12 mouse cellular contexts compared by ENCODE assay signal in genomic region chr6:42542036-42543031, GRCm38 (mm10). TPM values are rescaled to one million over a fixed set of nuclear protein-coding genes. Genes with fewer than 3 reads are reported as not detected.
DNase-seq lines count a peak whose midpoint lies in the region; ATAC-seq and TF ChIP-seq lines count a peak whose summit lies in the region.
"Had no signal": no experiment of that assay in that cellular context is flagged by ENCODE, and none has a peak within 500 bp of the region (broad histone marks: within the 10 kb centered on the region; RNA-seq: fewer than 3 reads in every experiment).

No protein-coding gene starts in this region.

- no peaks in the 10 kb centered on the region for H3K27me3 ChIP-seq in heart, embryonic 13.5 days (replicated peaks)
- no peaks in the 10 kb centered on the region for H3K27me3 ChIP-seq in hindbrain, embryonic 13.5 days
- H3K27me3 ChIP-seq in intestine, postnatal 0 days (replicated peaks; ENCODE audit: control insufficient read depth, insufficient read depth, low read length) = no peaks in the 10 kb centered on the region
- H3K27me3 ChIP-seq: liver, embryonic 12.5 days had no signal

- no peak overlapping the region for H3K9ac ChIP-seq in heart, embryonic 13.5 days
- H3K9ac ChIP-seq in hindbrain, embryonic 13.5 days = no peak overlapping the region
- H3K9ac ChIP-seq in intestine, postnatal 0 days (ENCODE audit: low read depth, low read length) = no peak overlapping the region
- H3K9ac ChIP-seq: liver, embryonic 12.5 days had no signal

- 0 out of 2 replicates have a peak overlapping the region, but pooled peaks have one; percentile 15 for H3K27ac ChIP-seq in heart, embryonic 13.5 days (replicated peaks)
- no peak overlapping the region for H3K27ac ChIP-seq in hindbrain, embryonic 13.5 days
- H3K27ac ChIP-seq in intestine, postnatal 0 days (ENCODE audit: low read depth, low read length) = no peak overlapping the region
- H3K27ac ChIP-seq: liver, embryonic 12.5 days had no signal

- no peak for ATAC-seq in heart, embryonic 13.5 days (ENCODE audit: extremely low read depth, insufficient number of reproducible peaks, low FRiP score, low TSS enrichment)
- ATAC-seq in hindbrain, embryonic 13.5 days (ENCODE audit: low FRiP score) = no peak
- no peak for ATAC-seq in intestine, postnatal 0 days
- ATAC-seq: liver, embryonic 12.5 days had no signal

- no peak overlapping the region for H3K4me2 ChIP-seq in heart, embryonic 13.5 days
- H3K4me2 ChIP-seq in hindbrain, embryonic 13.5 days = no peak overlapping the region
- no peak overlapping the region for H3K4me2 ChIP-seq in intestine, postnatal 0 days (replicated peaks; ENCODE audit: low read depth)
- H3K4me2 ChIP-seq: liver, embryonic 12.5 days had no signal

- H3K9me3 ChIP-seq in heart, embryonic 13.5 days = no peaks in the 10 kb centered on the region
- no peaks in the 10 kb centered on the region for H3K9me3 ChIP-seq in hindbrain, embryonic 13.5 days
- H3K9me3 ChIP-seq in intestine, postnatal 0 days (ENCODE audit: control insufficient read depth) = no peaks in the 10 kb centered on the region
- H3K9me3 ChIP-seq: liver, embryonic 12.5 days had no signal

- no peaks in the 10 kb centered on the region for H3K36me3 ChIP-seq in heart, embryonic 13.5 days
- no peaks in the 10 kb centered on the region for H3K36me3 ChIP-seq in hindbrain, embryonic 13.5 days
- H3K36me3 ChIP-seq in intestine, postnatal 0 days (ENCODE audit: control insufficient read depth, insufficient read depth) = no peaks in the 10 kb centered on the region
- H3K36me3 ChIP-seq: liver, embryonic 12.5 days had no signal

- peak; percentile 3 for DNase-seq in kidney, adult 18-20 months
- DNase-seq in kidney, adult 11 months = no peak
- peak; percentile 41 to 51 for DNase-seq in adrenal gland, postnatal 36 days
- DNase-seq in lung, postnatal 10 days = peak; percentile 84
- no peak for DNase-seq in spleen, adult 18-20 months

- 49% methylated on average over 4 of the region's 4 CpGs for WGBS in heart, embryonic 13.5 days
- 73% methylated on average over 4 of the region's 4 CpGs for WGBS in hindbrain, embryonic 13.5 days
- 57% methylated on average over 4 of the region's 4 CpGs for WGBS in intestine, postnatal 0 days

- H3K4me1 ChIP-seq in heart, embryonic 13.5 days = peaks cover 19% of the 10 kb centered on the region
- H3K4me1 ChIP-seq in hindbrain, embryonic 13.5 days (replicated peaks) = no peaks in the 10 kb centered on the region
- no peaks in the 10 kb centered on the region for H3K4me1 ChIP-seq in intestine, postnatal 0 days (replicated peaks; ENCODE audit: control insufficient read depth, insufficient read depth, low read length)
- H3K4me1 ChIP-seq: liver, embryonic 12.5 days had no signal

- TF ChIP-seq CTCF in intestine, postnatal 0 days (IDR thresholded peaks at IDR 0.05; ENCODE audit: low read depth) = no peak

- H3K4me3 ChIP-seq in heart, embryonic 13.5 days = no peak overlapping the region
- no peak overlapping the region for H3K4me3 ChIP-seq in hindbrain, embryonic 13.5 days
- no peak overlapping the region for H3K4me3 ChIP-seq in intestine, postnatal 0 days (ENCODE audit: low read depth, low read length)
- H3K4me3 ChIP-seq: erythroblast, embryonic 14.5 days; liver, embryonic 12.5 days had no signal

RNA-seq across cellular contexts. Expression of gene Olfr455, which starts 5.1 kb away (rescaled TPM):
- not detected for total RNA-seq in adrenal gland, postnatal 36 days (2021)
- not detected in 2 replicates for polyA plus RNA-seq in heart, embryonic 13.5 days (2015; fragmentation: Nextera tagmentation; extraction: Ambion mirVana)
- not detected in 2 replicates for polyA plus RNA-seq in hindbrain, embryonic 13.5 days (2015; fragmentation: Nextera tagmentation; extraction: Ambion mirVana)
- polyA plus RNA-seq in intestine, postnatal 0 days (2015; fragmentation: Nextera tagmentation; extraction: Ambion mirVana) = not detected in 2 replicates
- polyA plus RNA-seq: erythroblast, embryonic 14.5 days; intestine, embryonic 14.5 days; liver, embryonic 12.5 days; neural tube, embryonic 11.5 days had no signal

RNA-seq across cellular contexts. Expression of gene Tcaf3, which starts 55.2 kb away (rescaled TPM):
- total RNA-seq in adrenal gland, postnatal 36 days (2021) = not detected
- not detected in 2 replicates for polyA plus RNA-seq in heart, embryonic 13.5 days (2015; fragmentation: Nextera tagmentation; extraction: Ambion mirVana)
- polyA plus RNA-seq in hindbrain, embryonic 13.5 days (2015; fragmentation: Nextera tagmentation; extraction: Ambion mirVana) = not detected in 2 replicates
- polyA plus RNA-seq in intestine, postnatal 0 days (2015; fragmentation: Nextera tagmentation; extraction: Ambion mirVana) = not detected in 2 replicates
- polyA plus RNA-seq: erythroblast, embryonic 14.5 days; intestine, embryonic 14.5 days; liver, embryonic 12.5 days; neural tube, embryonic 11.5 days had no signal

RNA-seq across cellular contexts. Expression of gene Olfr456, which starts 55.3 kb away (rescaled TPM):
- total RNA-seq in adrenal gland, postnatal 36 days (2021) = not detected
- not detected in 2 replicates for polyA plus RNA-seq in heart, embryonic 13.5 days (2015; fragmentation: Nextera tagmentation; extraction: Ambion mirVana)
- not detected in 2 replicates for polyA plus RNA-seq in hindbrain, embryonic 13.5 days (2015; fragmentation: Nextera tagmentation; extraction: Ambion mirVana)
- polyA plus RNA-seq in intestine, postnatal 0 days (2015; fragmentation: Nextera tagmentation; extraction: Ambion mirVana) = not detected in 2 replicates
- polyA plus RNA-seq: erythroblast, embryonic 14.5 days; intestine, embryonic 14.5 days; liver, embryonic 12.5 days; neural tube, embryonic 11.5 days had no signal

Comparison
In these comparisons a context has a peak if more than half of its experiments do, and no peak if none do; other contexts are left out.
1. DNase-seq: peak in kidney, adult 18-20 months (single experiment), adrenal gland, postnatal 36 days (2 of 2) and lung, postnatal 10 days (single experiment); none in kidney, adult 11 months (single experiment) and spleen, adult 18-20 months (0 of 2).